ENCODE assay signal across 8 mouse cellular contexts in the genomic region with DNA sequence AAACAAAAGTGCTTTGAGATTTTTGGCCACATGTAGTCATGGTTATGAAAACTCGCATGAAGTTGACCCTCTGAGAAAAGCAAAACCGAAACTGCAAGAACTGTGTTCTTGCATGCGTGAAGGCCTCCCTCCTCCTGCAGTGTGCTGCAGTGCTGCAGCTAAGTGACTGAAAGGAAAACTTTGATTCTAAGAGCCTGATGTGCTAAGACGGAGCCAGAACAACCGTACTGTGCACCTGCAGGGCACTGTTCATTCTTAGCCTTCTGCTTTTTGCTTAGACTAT. TPM values are rescaled to one million over a fixed set of nuclear protein-coding genes. Genes with fewer than 3 reads are reported as not detected.
DNase-seq lines count a peak whose midpoint lies in the region; TF ChIP-seq lines count a peak whose summit lies in the region.

No protein-coding gene starts in this region.

- no peak for TF ChIP-seq POLR2A in thymus, adult 2 months (IDR thresholded peaks at IDR 0.05; ENCODE audit: control insufficient read depth, extremely low read depth, insufficient read depth, low read length, poor library complexity)

- TF ChIP-seq CTCF in thymus, adult 2 months (IDR thresholded peaks at IDR 0.05; ENCODE audit: borderline replicate concordance, control insufficient read depth, extremely low read depth, insufficient read depth, low read length, poor library complexity): no peak

- 0 out of 2 replicates have a peak, but pooled peaks cover 5% of the 10 kb centered on the region for H3K4me1 ChIP-seq in thymus, adult 2 months (replicated peaks; ENCODE audit: control insufficient read depth, insufficient read depth, low read length)

- H3K27me3 ChIP-seq in thymus, adult 2 months (ENCODE audit: control insufficient read depth, insufficient read depth, low read length): no peaks in the 10 kb centered on the region

- H3K79me2 ChIP-seq in macrophage (ENCODE audit: inconsistent target): peaks cover 42% of the 10 kb centered on the region; the same call in 1 of the 2 replicates

- no peaks in the 10 kb centered on the region for H3K36me3 ChIP-seq in macrophage (ENCODE audit: inconsistent target)
- H3K36me3 ChIP-seq in thymus, adult 2 months (ENCODE audit: control insufficient read depth, insufficient read depth, low read length): no peaks in the 10 kb centered on the region

- H3K27ac ChIP-seq in macrophage: peak overlapping the region; percentile 50
- H3K27ac ChIP-seq in thymus, adult 2 months (ENCODE audit: control insufficient read depth, insufficient read depth, low read length): no peak overlapping the region

- peak overlapping the region; percentile 47 for H3K4me3 ChIP-seq in macrophage (ENCODE audit: inconsistent target)
- peak overlapping the region; percentile 31 for H3K4me3 ChIP-seq in thymus, adult 2 months (ENCODE audit: control insufficient read depth, insufficient read depth, low read length)

- 1% methylated on average over 5 of the region's 5 CpGs for WGBS in macrophage (ENCODE audit: missing documents)
- under 1% methylated on average over 5 of the region's 5 CpGs for WGBS in thymus, adult 2 months

- DNase-seq in 3T3-L1 (ENCODE audit: low read depth, low spot score) (peak; percentile 68), MN1 (ENCODE audit: low spot score) (peak; percentile 22)
- peak; percentile 56 for DNase-seq in heart, adult 8-10 months (ENCODE audit: low spot score)
- peak; percentile 64 for DNase-seq in kidney, adult 9 months
- DNase-seq in thymus, adult 2 months: peak; percentile 37
- DNase-seq in left cerebral cortex, adult 8-10 months (ENCODE audit: low spot score in 2 of 2): no peak
- no peak for DNase-seq in ovary, postnatal 36 days (ENCODE audit: low spot score)

RNA-seq across cellular contexts. Expression of a gene that starts 0.5 kb away (rescaled TPM):
- 10 to 100 TPM; 17.8 to 19.7 (median 19.4) TPM for total RNA-seq in heart, adult 8-10 months (2022)
- 100 to 1,000 TPM in 18 of 26 experiments, 10 to 100 TPM in 8; 41.2 to 494 (median 195) TPM for total RNA-seq in macrophage (2018; cell fraction: chromatin; rRNA removed)
- total RNA-seq in macrophage (2018; cell fraction: cytosol; rRNA removed): 10 to 100 TPM; 15.7 to 74.6 (median 43.9) TPM
- 100 to 1,000 TPM in 16 of 26 experiments, 10 to 100 TPM in 10; 34.5 to 340 (median 125) TPM for total RNA-seq in macrophage (2018; cell fraction: nucleus; rRNA removed)
- 9.6 to 26.9 TPM (median 17.4 TPM) in 3 replicates for polyA plus RNA-seq in macrophage (2018)
- 13.5 and 18.3 TPM in 2 replicates for polyA plus RNA-seq in thymus, adult 2 months (2012; rRNA removed)
- 1 to 10 TPM; 4.0 to 6.1 (median 4.3) TPM for total RNA-seq in left cerebral cortex, adult 8-10 months (2022)

RNA-seq across cellular contexts. Expression of a gene that starts 19.9 kb away (rescaled TPM):
- 10 to 100 TPM; 24.9 to 36.1 (median 27.0) TPM for total RNA-seq in heart, adult 8-10 months (2022)
- 10 to 100 TPM in 23 of 26 experiments, 1 to 10 TPM in 3; 5.2 to 91.6 (median 26.1) TPM for total RNA-seq in macrophage (2018; cell fraction: chromatin; rRNA removed)
- 10 to 100 TPM in 18 of 26 experiments, 1 to 10 TPM in 8; 2.5 to 32.0 (median 17.7) TPM for total RNA-seq in macrophage (2018; cell fraction: cytosol; rRNA removed)
- 10 to 100 TPM in 23 of 26 experiments, 1 to 10 TPM in 3; 7.3 to 51.8 (median 24.8) TPM for total RNA-seq in macrophage (2018; cell fraction: nucleus; rRNA removed)
- polyA plus RNA-seq in macrophage (2018): 6.4 to 8.4 TPM (median 8.1 TPM) in 3 replicates
- 1.2 and 1.8 TPM in 2 replicates for polyA plus RNA-seq in thymus, adult 2 months (2012; rRNA removed)
- total RNA-seq in left cerebral cortex, adult 8-10 months (2022): 10 to 100 TPM; 21.8 to 29.0 (median 23.8) TPM

Comparison
In these comparisons a context has a peak if more than half of its experiments do, and no peak if none do; other contexts are left out.
1. DNase-seq: peak in 3T3-L1 (single experiment), MN1 (single experiment), heart, adult 8-10 months (single experiment), kidney, adult 9 months (single experiment) and thymus, adult 2 months (single experiment); none in left cerebral cortex, adult 8-10 months (0 of 2) and ovary, postnatal 36 days (single experiment).